In the genomic region with DNA sequence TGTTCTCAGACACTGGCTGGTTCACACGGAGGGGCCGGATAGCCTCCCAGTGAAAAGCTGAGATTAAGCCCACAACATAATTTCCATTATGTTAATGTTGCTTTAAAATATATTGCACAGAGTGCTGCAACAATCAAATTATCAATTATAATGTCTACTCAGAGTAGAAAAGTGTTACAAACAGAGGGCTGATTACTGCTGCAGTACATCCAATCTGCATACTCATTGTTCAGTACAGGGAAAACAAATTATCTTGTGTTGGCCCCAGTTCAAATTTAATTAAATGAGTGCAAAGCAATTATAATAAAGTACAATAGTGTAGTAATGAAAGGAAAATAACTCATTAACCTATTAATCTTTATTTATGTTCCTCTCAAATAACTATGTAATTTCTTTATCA, we compare ENCODE assay signal across 10 mouse cellular contexts. TPM values are rescaled to one million over a fixed set of nuclear protein-coding genes. Genes with fewer than 3 reads are reported as not detected.
"Had no signal": no experiment of that assay in that cellular context is flagged by ENCODE, and none has a peak within 500 bp of the region (broad histone marks: within the 10 kb centered on the region; RNA-seq: fewer than 3 reads in every experiment).

No protein-coding gene starts in this region.

- H3K4me3 ChIP-seq: kidney, embryonic 15.5 days; limb, embryonic 13.5 days had no signal

- H3K27me3 ChIP-seq: kidney, embryonic 15.5 days; limb, embryonic 13.5 days had no signal

- DNase-seq: kidney, adult 2 months; kidney, postnatal 14 days; left cerebral cortex, postnatal 4 days; lung, adult 18-20 months; right cerebral cortex, postnatal 14 days; thymus, postnatal 36 days had no signal

- H3K9me3 ChIP-seq: kidney, embryonic 15.5 days; limb, embryonic 13.5 days had no signal

- H3K9ac ChIP-seq: kidney, embryonic 15.5 days; limb, embryonic 13.5 days; liver, embryonic 14.5 days had no signal

- H3K4me1 ChIP-seq: kidney, embryonic 15.5 days; limb, embryonic 13.5 days had no signal

- H3K27ac ChIP-seq: kidney, embryonic 15.5 days; limb, embryonic 13.5 days; liver, embryonic 14.5 days had no signal

- H3K36me3 ChIP-seq: kidney, embryonic 15.5 days; limb, embryonic 13.5 days had no signal

- H3K4me2 ChIP-seq: kidney, embryonic 15.5 days; limb, embryonic 13.5 days had no signal

RNA-seq across cellular contexts. Expression of a gene that starts 44.5 kb away (rescaled TPM):
- total RNA-seq: liver, adult 2 months had no signal
